Mouse (Mus musculus) adrenal gland, postnatal 25 days (tissue): ENCODE results near the gene P4ha3. TPM values are rescaled to one million over a fixed set of nuclear protein-coding genes. Genes with fewer than 3 reads are reported as not detected.

Experiments used
- DNase-seq: peaks from one replicate; pipeline ENCODE4 v3.0.0; 2021; ENCODE audit warnings: mixed read lengths
- total RNA-seq: library from RNA; stranded (reverse); gene quantifications from 2 replicates; pipeline ENCODE4 v1.2.3, GENCODE M21; 2021

P4ha3 gene
- total RNA-seq, 1 experiment from 2014 or later: 1.3 TPM

DNA sequence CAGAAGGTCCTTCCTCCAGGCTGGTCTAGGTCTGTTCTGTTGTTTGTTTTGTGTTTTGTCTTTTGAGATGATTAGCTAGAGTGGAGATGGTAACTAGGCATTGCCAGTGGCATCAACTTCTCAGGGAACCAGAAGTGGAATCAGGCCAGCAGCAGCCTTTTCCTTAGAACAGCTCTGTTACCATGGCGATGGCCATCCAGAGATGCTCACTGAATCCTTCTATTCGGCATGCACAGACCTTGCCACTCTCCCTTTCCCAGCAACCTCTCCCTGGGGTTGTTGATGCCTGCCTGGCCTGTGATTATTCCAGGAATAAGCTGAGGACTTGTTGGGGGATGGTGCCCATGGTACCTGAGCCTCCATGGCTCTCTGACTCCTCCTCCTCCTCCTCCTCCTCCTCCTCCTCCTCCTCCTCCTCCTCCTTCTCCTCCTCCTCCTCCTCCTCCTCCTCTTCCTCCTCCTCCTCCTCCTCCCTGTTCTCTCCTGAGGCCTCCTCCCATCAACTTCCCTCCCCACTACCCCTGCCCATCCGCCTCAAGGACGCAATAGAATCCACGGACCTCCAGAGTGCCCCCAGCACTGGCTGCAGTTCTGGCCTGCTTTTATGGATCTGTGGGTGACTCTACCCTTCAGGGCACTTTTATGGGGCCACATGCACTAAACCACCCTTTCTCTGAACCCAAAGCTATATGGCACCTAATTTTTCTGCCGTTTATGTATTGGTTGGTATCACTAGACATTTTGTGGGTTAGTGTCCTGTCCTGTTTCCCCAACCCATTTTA, 22.7 kb downstream of the P4ha3 start:
- no peak for DNase-seq

DNA sequence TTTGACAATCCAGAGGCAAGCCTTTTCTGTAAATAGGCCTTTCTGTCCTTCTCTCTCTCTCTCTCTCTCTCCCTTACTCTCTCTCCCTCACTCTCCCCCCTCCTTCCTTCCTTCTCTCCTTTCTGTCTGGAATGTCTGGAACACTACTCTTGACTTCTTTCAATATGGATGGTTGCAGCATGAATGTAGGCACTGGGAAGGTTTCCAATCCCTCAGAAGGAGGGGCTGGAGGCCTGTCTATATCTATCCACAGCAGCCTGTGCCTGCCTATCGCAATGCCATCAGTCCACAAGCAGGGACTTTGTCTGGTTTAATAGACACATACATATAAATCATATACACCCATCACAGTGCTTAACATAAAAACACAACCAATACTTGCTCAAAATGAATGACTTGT, 23.9 kb downstream of the P4ha3 start:
- no peak for DNase-seq

DNA sequence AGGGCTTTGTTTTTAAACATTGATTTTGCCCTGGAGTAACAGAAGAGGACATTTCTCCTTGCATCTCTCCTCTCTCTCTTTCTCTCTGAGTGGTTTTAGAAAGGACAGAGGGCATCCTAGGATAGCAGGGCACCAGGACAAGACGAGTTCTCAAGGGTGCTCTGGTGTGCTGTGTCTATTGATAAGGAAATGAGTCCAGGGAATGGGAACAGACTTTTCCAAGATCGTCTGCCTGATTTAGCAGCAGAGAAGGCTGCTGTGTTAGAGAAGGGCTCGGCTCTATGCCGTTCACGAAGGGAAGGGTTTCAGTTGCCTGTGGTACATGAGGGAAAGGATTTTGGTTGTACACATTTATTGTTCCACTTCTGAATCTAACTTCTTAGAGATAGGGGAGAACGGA, 24.4 kb downstream of the P4ha3 start:
- DNase-seq: no peak

DNA sequence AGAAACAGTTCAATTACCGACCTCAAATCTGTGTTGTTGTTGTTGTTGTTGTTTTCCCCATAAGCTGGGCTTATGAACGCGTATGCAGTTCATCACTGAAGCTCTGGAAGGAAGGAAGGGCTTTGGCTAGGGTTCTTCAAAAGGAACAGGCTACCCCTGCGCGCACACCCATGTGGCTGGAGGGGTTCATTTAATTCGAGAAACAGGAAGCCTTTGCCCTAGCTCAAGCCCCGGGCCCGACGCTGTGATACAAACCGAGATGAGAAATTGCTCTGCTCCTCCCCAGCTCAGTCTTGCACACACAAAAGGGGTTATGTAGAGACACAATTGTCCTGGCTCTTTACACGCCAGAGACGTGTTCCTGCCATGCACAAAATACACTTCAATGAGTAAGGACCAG, 25.0 kb downstream of the P4ha3 start:
- DNase-seq: no peak

DNA sequence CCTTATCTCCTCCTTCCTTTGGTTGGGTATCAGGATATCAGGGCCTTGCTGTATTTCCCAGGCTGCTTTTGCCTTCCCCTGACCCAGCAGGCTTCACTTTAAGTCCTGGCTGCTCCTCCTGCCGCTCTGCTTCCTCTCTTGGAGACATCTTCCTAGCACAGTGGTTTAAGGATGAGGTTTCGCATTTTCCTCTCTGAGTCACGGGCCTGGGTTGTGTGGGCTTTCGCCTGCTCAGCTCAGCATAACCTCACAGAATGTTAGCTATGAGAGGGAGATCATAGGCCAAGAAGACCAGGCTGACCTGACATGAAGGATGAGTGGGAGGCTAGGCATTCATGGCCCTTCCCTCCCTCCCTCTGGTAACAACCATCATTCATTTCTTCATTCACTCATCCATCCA, 27.4 kb downstream of the P4ha3 start:
- no peak for DNase-seq

DNA sequence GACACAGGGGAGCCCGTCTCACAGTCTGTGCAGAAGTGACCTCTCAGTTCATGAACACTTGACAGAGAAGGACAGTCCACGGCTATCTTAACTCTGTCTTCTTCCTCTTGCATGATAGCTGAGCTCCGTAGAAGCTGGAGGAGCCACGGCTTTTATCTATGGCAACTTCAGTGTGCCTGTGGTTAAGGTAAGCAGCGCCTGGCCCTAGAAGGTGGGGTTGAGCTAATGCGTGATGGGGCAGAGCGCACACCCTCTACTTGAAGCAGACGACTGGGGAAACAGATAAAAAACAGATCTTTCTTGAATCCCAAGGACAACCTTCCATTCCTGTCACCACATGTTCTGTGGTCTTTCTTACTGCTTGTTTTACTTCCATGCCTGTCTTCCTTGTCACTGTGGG, 31.6 kb downstream of the P4ha3 start:
- no peak for DNase-seq

DNA sequence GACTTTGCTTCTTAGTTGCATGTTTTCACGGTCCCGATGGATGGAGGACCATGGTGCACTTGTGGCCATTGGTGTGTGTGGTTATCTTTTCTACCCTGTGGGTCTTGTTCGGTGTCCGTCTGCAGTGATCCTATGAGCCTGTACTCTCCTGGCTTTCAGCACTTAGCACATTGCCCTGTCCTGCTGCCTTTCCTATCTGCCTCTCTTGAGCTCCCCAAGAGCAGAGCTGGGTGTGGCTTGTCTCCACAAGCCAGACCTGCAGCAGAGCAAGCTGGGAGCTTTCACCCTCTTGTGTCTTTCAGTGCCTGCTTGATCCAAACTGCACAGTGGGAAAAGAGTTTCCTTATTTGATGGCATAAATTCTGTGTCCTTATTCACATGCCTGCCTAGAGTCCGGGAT, 32.2 kb downstream of the P4ha3 start:
- DNase-seq: no peak

DNA sequence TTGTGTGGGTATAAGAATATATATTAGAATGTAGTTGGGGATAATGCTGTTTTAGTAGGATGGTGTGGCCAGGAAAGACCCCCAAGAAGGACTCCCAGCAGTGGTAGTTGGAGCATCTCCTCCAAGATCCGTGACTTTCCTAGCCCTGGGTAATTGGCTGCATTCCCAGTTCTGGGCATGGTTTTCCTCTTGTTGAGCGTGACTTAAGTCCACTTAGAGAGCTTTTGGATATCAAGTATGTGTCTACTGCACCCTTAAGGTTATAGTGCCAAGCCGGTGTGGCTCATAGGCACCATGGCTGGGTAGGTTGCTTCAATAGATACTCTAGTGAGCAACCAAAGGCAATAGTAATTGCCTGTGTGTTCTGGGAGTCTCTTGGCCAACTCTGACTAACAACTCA, 38.4 kb downstream of the P4ha3 start:
- no peak for DNase-seq

DNA sequence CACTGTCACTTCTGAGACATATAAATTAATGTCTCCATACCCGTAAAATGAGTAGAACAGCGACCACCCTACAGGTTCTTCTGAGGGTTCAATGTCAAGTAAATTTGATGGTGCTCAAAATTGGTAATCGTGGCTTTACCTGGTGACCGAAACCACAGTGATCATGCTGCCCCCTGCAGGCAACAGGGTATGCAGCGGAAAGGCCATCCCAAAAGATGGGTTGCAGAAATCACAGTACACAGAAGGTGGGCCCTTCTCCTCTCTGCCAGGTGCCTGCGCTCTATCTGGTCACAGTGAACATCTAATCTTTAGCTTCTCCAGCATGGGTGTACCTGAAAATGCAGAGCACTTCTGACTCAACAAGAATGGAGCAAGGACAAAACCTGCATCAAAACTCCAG, 40.2 kb downstream of the P4ha3 start:
- peak; percentile 46 for DNase-seq

DNA sequence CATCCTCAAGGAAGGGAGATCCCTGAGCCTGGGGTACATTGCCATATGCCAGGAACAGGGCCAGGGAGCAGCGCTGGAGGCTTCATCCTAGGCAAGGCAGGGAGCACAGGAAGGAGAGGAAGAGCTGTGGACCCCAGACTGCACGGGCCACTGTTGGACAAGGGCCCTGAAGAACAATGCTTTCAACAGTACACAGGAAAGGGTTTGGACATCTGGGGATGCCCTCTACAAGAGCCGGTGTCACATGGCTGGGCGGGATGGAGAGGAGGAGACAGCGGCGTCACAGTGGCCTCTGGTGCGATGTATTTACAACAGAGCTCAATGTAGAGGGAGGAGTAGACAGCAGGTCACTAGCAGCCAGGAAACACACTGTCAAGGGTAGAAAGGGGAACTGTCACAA, 42.2 kb downstream of the P4ha3 start:
- DNase-seq: no peak

DNA sequence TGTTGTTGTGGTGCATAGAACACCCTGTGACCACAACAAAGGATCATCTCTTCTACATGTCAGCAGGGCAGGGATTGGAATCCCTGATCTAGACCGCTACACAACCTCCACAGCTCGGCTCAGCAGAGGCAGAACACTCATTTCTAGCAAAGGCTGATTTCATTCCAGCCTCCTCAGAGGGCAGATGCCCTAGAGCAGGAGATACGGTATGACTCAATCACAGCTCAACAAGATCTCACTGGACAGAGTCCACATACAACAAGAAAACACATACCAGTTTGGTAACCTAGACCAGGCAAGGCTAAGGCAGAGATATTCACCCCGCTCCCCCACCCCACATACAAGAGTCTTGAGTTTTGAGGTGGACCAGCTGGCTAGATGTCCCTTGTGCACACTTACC, 43.3 kb downstream of the P4ha3 start:
- no peak for DNase-seq

DNA sequence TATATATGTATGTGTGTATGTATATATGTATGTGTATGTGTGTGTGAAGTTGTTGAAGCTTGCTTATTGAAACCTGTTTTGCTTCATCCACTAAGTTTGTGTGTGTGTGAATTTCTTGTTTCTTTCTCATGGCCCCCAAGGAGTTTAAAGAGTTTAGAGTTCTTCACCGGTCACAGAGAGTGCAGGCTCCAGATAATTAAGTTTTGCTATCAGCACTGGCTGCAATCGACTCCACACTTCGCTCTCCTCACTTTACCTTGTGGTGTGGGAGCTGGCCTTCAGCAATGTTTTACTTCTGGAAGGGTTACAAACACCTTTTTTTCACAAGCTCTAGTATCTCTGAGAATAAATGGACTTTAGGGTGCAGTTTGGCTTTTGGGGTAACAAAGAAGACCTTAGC, 45.9 kb downstream of the P4ha3 start:
- DNase-seq: no peak

DNA sequence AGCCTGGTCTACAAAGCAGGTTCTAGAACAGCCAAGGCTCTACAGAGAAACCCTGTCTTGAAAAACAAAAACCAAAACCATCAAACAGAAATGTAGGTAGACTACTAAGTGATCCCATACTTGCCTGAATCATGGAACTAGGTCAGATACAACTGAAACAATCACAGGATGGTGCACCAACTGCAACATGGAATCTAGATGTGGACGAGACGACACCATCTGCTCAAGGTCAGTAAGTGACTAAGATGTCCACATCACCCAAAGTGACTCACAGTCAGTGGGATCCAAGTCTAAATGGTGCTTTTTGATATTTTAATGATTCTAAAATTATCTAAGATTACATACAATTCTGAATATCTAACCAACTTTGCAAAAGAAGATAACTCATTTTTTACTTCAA, 50.6 kb downstream of the P4ha3 start:
- DNase-seq: no peak

DNA sequence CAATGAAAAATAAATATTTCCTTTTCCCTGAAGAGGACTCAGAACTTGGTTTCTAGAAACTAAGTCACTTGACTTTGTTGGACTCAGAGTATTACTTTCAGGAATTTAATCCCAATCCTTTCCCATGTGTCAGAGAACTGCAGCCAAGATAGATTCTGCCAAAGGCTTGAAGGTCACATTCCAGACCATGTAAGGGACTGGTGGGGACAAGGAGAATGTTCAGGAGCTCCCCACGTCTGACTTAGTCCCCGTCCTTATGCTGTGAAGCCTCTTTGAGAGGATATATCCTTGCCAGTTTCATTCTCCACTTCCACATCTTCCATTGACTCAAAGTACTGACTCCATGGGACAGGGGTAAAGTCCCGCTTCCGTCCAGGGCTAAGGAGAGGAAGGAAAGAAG, 69.7 kb downstream of the P4ha3 start:
- peak; percentile 2 for DNase-seq

DNA sequence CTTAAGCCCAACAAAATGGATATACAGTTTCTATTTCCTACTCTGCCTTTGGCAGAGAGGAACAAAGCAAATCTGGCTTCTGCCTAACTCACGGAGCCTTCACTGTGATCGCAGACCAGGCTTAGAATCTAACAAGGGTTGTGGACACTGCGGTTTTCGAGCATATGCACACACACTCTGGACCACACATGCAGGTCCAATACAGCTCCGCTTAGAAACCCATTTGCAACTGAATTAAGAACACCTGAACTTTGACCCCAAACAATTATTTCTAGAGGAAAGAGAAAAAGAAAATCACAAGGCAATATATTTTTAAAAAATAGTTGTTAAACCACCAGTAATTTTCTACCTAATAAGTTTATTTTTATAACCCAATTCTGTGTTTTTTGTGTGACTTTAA, 71.0 kb downstream of the P4ha3 start:
- no peak for DNase-seq

DNA sequence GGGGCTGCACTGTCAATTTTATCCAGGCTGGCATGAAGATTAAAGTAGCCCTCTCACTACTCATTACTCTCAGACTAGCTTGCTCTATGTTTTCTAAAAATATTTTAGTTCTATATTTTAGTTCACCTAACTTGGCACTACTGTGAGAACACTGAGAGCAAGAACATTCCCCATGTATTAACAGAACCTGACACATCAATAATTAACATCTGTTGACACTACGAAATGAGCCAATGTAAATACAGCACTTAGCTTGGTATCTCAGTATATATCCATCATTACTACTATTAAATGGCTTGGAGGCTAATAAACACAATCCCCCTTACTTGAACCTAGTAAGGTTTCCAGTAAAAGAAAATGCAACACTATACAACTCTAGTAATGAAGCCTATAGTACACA, 71.4 kb downstream of the P4ha3 start:
- no peak for DNase-seq

DNA sequence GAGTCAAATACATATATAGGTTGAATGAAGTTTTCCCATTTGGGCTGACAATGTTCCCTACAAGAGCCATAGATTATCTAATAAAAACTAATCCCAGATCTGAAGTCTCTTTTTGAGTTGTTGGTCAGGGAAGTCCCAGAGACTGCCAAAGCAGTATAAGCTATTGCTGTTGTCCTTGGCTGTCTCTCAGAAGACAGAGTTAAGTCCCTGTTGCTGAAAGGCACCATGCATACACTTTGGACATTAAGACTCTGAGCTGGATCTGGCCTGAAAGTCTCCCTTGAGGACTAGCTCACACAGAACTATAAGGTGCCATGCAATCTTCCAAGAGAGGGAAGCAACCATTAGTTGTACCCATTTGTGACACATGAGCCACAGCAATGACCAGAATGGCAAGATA, 72.5 kb downstream of the P4ha3 start:
- no peak for DNase-seq

DNA sequence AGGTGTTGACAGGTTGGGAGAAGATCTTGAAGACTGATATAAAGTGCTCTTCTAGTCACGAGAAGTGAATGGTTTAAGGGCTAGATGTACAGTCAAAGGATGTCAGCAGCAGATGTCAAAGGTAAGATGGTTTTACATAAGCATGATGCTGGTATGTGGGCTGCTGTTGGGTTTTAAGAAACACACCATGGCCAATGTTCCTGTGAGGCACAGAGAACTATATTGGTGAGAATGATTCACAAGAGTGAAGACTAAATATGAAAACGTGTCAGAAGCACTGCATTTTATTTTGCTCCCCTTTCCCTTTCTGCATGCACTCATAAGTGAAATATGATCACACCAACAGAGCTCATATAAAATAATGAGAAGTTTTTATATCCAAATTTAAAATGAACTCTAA, 77.8 kb downstream of the P4ha3 start:
- no peak for DNase-seq

DNA sequence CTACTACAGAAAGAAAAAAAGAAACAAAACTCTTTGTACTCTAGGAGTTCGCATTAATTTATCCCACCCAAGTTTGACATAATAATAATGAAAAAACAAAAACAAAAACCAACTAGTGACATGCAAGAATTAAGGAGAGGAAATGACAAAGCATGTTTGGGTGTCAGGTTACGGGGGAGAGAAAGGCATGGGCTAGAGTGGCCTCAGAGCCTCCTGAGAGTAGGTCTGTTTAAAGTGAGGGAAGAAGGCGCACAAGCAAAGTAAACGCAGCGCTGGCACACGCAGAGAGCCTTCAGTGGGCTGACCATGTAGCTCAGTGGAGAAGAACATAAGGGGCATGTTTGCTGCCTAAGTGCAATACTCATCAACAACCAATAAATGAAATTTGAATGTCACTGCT, 79.6 kb downstream of the P4ha3 start:
- no peak for DNase-seq

Other genes with a start within 250 kb of the P4ha3 start
- gene Pold3, start 164.0 kb upstream of the P4ha3 start, total RNA-seq: 25.6 and 33.6 TPM in 2 replicates
- 6.1 and 6.2 TPM in 2 replicates for gene Lipt2, start 126.2 kb upstream of the P4ha3 start, total RNA-seq
- 0.85 and 1.3 TPM in 2 replicates for gene Kcne3, start 109.0 kb upstream of the P4ha3 start, total RNA-seq
- gene Pgm2l1, start 58.1 kb upstream of the P4ha3 start, total RNA-seq: 8.3 and 12.8 TPM in 2 replicates
- gene C2cd3, start 86.7 kb downstream of the P4ha3 start, total RNA-seq: 26.6 and 27.9 TPM in 2 replicates
- 54.5 and 70.6 TPM in 2 replicates for gene Ppme1, start 86.8 kb downstream of the P4ha3 start, total RNA-seq
- gene Ucp3, start 187.5 kb downstream of the P4ha3 start, total RNA-seq: 24.6 and 30.5 TPM in 2 replicates
- 142 and 190 TPM in 2 replicates for gene Ucp2, start 207.8 kb downstream of the P4ha3 start, total RNA-seq
- not detected in 2 replicates for gene Dnajb13, start 229.4 kb downstream of the P4ha3 start, total RNA-seq